Mouse (Mus musculus) lung, adult 2 months (tissue): Measurements from ENCODE around the gene Bspry.

Experiments used
- CTCF ChIP-seq: fragments of 200-500 bp; IDR thresholded peaks from 2 replicates; pipeline ENCODE4 v1.5.1; 2011; ENCODE audit warnings: mild to moderate bottlenecking, low read length, control low read depth; ENCODE audit not compliant: insufficient read depth
- POLR2A ChIP-seq: fragments of 200-500 bp; IDR thresholded peaks from 2 replicates; pipeline ENCODE4 v1.6.1; 2011; ENCODE audit warnings: low read depth, mild to moderate bottlenecking, control low read depth, low read length, borderline replicate concordance; ENCODE audit errors: extremely low read depth

DNA sequence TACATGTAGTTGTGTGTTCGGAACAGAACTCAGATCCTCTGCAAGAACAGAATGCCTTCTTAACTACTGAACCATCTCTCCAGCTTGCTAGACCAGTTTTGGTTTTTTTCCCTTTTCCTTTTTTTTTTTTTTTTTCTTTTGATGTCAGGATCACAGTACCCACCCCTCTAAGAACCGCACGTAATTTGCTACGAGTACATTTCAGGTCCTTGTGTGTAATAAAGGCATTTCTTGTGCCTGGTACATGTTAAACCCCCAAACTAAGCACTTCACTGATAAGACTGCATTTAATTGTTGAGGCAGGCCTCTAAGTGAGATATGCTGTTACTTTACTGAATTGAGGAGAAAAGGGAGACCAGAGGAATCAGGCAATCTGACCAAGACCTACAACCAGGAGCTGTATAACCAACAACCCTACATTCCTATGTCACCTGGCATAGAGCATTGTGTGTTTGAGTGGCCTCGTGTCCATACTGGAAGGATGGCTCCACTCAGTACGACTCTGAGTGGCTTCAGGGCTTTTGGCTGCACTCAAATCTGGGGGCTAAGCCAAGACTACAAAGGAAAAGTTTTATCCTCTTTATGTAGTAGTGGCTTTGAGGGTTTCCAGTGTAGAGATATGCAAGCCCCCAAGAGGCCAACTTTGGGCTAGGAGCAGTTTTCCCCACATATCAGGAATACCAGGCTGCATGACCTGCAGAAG is 2.2 kb upstream of the Bspry start:
- TF ChIP-seq CTCF: no peak
- TF ChIP-seq POLR2A: no peak
